Mouse (Mus musculus) intestine, embryonic 15.5 days (tissue): ENCODE measurements around the gene Chl1. TPM values are rescaled to one million over a fixed set of nuclear protein-coding genes. Genes with fewer than 3 reads are reported as not detected.

Experiments used
- ATAC-seq: fragments of 200-750 bp; cut with Nextera tagmentation; 2 replicates; pipeline ENCODE4 v1.8.0; 2017; ENCODE audit warnings: moderate TSS enrichment, moderate library complexity
- H3K27ac ChIP-seq: fragments of 300-500 bp; sonication (generic); 2 replicates; pipeline ENCODE4 v1.5.1; 2015; ENCODE audit warnings: mild to moderate bottlenecking, inconsistent platforms
- H3K27me3 ChIP-seq: fragments of 300-500 bp; sonication (generic); replicated peaks from 2 replicates; pipeline ENCODE4 v1.6.1; 2015; ENCODE audit warnings: inconsistent platforms
- H3K36me3 ChIP-seq: fragments of 300-500 bp; sonication (generic); 2 replicates; pipeline ENCODE4 v1.6.1; 2015; ENCODE audit warnings: inconsistent platforms
- H3K4me1 ChIP-seq: fragments of 300-500 bp; sonication (generic); replicated peaks from 2 replicates; pipeline ENCODE4 v1.6.1; 2015; ENCODE audit warnings: inconsistent platforms
- H3K4me2 ChIP-seq: fragments of 300-500 bp; sonication (generic); replicated peaks from 2 replicates; pipeline ENCODE4 v1.6.1; 2015; ENCODE audit warnings: mild to moderate bottlenecking, inconsistent platforms
- H3K4me3 ChIP-seq: fragments of 300-500 bp; sonication (generic); replicated peaks from 2 replicates; pipeline ENCODE4 v1.5.1; 2015; ENCODE audit warnings: inconsistent platforms
- H3K9ac ChIP-seq: fragments of 300-500 bp; sonication (generic); 2 replicates; pipeline ENCODE4 v1.6.1; 2015; ENCODE audit warnings: inconsistent platforms
- H3K9me3 ChIP-seq: fragments of 300-500 bp; sonication (generic); 2 replicates; pipeline ENCODE4 v1.6.1; 2016; ENCODE audit warnings: inconsistent platforms
- WGBS: fragments of 180-500 bp; shearing (Covaris S2); methylation state at CpG from one replicate; pipeline ENCODE4 v1.1.7; 2015; 5-methylcytosine and 5-hydroxymethylcytosine counted together
- polyA plus RNA-seq: library from polyadenylated mRNA; unstranded; fragments of >200 nt; fragmentation: Nextera tagmentation; extraction: Ambion mirVana; gene quantifications from 2 replicates; pipeline ENCODE4 v1.2.1, GENCODE M21; 2015

Gene Chl1
- polyA plus RNA-seq, 1 experiment from 2014 or later, result 3.4 TPM

GRCm38 (mm10) chr6:103766830-103767229 is 256.4 kb downstream of the Chl1 start:
- H3K4me1 ChIP-seq, result no peaks in the 10 kb centered on the region
- H3K27ac ChIP-seq, result no peak overlapping the region
- H3K9ac ChIP-seq, result no peak overlapping the region
- H3K27me3 ChIP-seq, result no peaks in the 10 kb centered on the region
- 76% methylated on average over 3 of the region's 3 CpGs for WGBS
- H3K36me3 ChIP-seq, result no peaks in the 10 kb centered on the region
- ATAC-seq, result no peak
- H3K9me3 ChIP-seq, result no peaks in the 10 kb centered on the region
- no peak overlapping the region for H3K4me2 ChIP-seq
- H3K4me3 ChIP-seq, result no peak overlapping the region

- no peak overlapping the region for H3K9ac ChIP-seq
- WGBS, result 84% methylated on average over 5 of the region's 5 CpGs
- H3K9me3 ChIP-seq, result no peaks in the 10 kb centered on the region
- ATAC-seq, result no peak
- no peak overlapping the region for H3K27ac ChIP-seq
- no peak overlapping the region for H3K4me3 ChIP-seq
- no peaks in the 10 kb centered on the region for H3K36me3 ChIP-seq
- H3K4me2 ChIP-seq, result no peak overlapping the region
- H3K27me3 ChIP-seq, result no peaks in the 10 kb centered on the region
- no peaks in the 10 kb centered on the region for H3K4me1 ChIP-seq
These were observed 270.7 kb downstream of the Chl1 start for GRCm38 (mm10) chr6:103781058-103781457.

DNA sequence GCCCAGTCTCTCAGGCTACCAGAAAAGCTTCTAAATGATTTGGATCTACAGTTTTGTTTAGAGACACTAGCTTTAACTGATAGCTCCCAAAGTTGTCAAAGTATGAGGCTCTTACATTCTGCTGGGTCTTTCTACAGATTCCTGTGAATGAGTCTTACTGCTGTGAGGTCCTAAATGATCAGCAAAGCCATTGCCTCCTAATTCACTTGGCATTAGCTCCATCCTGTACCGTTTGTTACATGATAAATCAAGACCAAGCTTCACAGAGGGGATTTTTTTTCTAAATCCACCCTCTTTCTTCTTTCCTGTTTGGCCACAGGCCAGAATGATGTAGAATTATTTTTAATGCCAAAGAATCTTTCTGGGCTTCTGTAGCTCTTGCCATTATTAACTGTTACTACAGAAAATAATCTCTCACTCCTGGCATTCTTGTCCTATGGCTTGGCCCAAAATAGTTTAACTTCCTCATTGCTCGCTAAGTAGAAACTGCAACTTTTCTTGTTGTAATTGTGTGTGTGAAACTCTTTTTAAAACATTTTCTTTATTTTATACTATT is 280.8 kb downstream of the Chl1 start:
- WGBS, result 56% methylated on average over 2 of the region's 2 CpGs
- Histone ChIP-seq H3K27me3 (no peaks in the 10 kb centered on the region), H3K9me3 (no peaks in the 10 kb centered on the region), H3K4me1 (no peaks in the 10 kb centered on the region), H3K27ac (no peak overlapping the region), H3K4me2 (no peak overlapping the region), H3K4me3 (no peak overlapping the region), H3K36me3 (no peaks in the 10 kb centered on the region), H3K9ac (no peak overlapping the region)
- no peak for ATAC-seq

DNA sequence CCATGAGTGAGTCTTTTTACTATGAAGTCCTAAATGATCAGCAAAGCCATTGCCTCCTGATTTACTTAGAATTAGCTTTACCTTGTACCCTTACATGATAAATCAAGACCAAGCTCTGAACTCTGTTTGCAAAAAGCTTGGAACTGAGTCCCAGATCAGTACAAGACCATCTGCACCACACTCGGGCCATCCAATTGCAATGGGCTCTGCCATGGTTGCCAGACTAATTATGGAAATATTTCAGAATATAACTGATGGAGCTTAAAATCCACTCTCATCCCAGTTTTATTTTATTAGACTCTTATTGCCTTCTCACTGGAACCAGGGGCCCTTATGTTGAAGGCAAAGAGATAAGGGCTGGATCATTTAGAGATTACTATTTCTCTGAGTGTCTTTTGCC is 284.9 kb downstream of the Chl1 start:
- H3K27ac ChIP-seq, result no peak overlapping the region

More for the DNA sequence above, 284.9 kb downstream of the Chl1 start:
- Histone ChIP-seq H3K4me3 (no peak overlapping the region), H3K9ac (no peak overlapping the region), H3K4me1 (no peaks in the 10 kb centered on the region), H3K4me2 (no peak overlapping the region), H3K36me3 (no peaks in the 10 kb centered on the region), H3K27me3 (no peaks in the 10 kb centered on the region), H3K9me3 (no peaks in the 10 kb centered on the region)
- ATAC-seq, result no peak
- 85% methylated on average over 1 of the region's 1 CpGs for WGBS
